Mouse (Mus musculus): ENCODE results near the gene Nox4. TPM values are rescaled to one million over a fixed set of nuclear protein-coding genes. Genes with fewer than 3 reads are reported as not detected.

Gene Nox4
- polyA plus RNA-seq (2012; rRNA removed; ENCODE audit: low replicate concordance) = 0.20 and 0.24 TPM in 2 replicates

DNA sequence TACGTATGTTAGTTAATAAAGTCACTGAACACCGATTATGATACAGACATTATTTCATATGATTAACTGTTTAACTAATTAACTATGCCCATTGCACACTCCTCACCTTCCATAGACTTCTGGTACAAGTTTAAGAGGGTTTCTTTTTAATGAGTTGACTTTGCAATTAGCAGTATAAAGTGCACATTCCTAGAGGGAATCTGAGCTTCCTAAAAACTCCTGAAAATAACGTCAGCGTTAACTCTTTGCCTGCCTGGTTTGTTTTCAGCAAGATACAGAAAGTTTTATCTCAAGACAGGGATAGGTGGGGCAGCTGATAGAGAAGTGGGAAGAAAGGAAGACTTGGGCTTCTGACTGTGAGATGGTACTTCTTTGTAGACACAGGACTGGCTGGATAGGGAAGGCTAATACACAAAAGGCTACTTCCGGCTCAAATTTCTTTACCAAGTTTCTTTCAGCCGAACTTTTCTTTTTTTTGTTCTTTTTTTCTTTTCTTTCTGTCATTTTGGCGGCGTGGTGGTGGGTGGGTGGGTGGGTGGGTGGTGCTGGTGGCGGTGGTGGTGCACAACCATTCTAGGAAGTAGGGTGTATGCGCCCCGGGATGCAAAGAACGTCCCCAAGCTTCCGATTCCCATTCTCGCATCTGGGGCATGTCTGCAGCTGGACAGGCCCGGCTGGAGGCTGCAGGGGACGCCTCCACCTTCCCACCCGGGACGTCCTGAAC is at the start of gene Nox4:
Nox4 (plus strand) TSS at position 241 of the 724 bp plus-strand sequence.

Other genes with a start within 250 kb of the Nox4 start
- not detected in 2 replicates for gene Vmn2r79, start 250.0 kb upstream of the Nox4 start, polyA plus RNA-seq (2012; rRNA removed; ENCODE audit: low replicate concordance)
- gene Tyr, start 247.4 kb downstream of the Nox4 start, polyA plus RNA-seq (2012; rRNA removed; ENCODE audit: low replicate concordance) = not detected in 2 replicates